Mouse (Mus musculus) embryo, embryonic 10.5 days (tissue): ENCODE results near the gene Arg2.
A peak's percentile ranks its signal among the peaks of the same experiment; 100 is the strongest.

ENCODE experiments used
- DNase-seq: peaks from one replicate; pipeline ENCODE4 v3.0.0-alpha.2; 2015; ENCODE audit warnings: low spot score

The Arg2 gene

GRCm38 (mm10) chr12:79130299-79131177 is at the start of gene Arg2:
TSS of gene Arg2 (plus strand) at chr12:79130777.
- DNase-seq, result peak; percentile 79

- peak; percentile 93 for DNase-seq
These were observed 41.3 kb upstream of the Arg2 start, which contains the start of gene Pigh for GRCm38 (mm10) chr12:79089182-79089812. TSS of gene Pigh (minus strand) at chr12:79089651.

GRCm38 (mm10) chr12:79092569-79092968 is 38.0 kb upstream of the Arg2 start:
- peak; percentile 12 for DNase-seq

- DNase-seq, result peak; percentile 73
These were observed 33.3 kb upstream of the Arg2 start for GRCm38 (mm10) chr12:79097106-79097752.

GRCm38 (mm10) chr12:79103773-79104172 is 26.8 kb upstream of the Arg2 start:
- no peak for DNase-seq

- no peak for DNase-seq
These were observed 26.0 kb upstream of the Arg2 start for GRCm38 (mm10) chr12:79104544-79104943.

GRCm38 (mm10) chr12:79105312-79105711 is 25.3 kb upstream of the Arg2 start:
- DNase-seq, result no peak

GRCm38 (mm10) chr12:79118991-79119390 is 11.6 kb upstream of the Arg2 start:
- DNase-seq, result no peak

GRCm38 (mm10) chr12:79122820-79123219 is 7.8 kb upstream of the Arg2 start:
- peak; percentile 65 for DNase-seq

- peak; percentile 34 for DNase-seq
These were observed 650 bp downstream of the Arg2 start for GRCm38 (mm10) chr12:79131178-79131675.

GRCm38 (mm10) chr12:79131706-79132460 is 1.3 kb downstream of the Arg2 start:
- DNase-seq, result no peak

GRCm38 (mm10) chr12:79134676-79135075 is 4.1 kb downstream of the Arg2 start:
- no peak for DNase-seq

- DNase-seq, result peak; percentile 5
These were observed 4.5 kb downstream of the Arg2 start for GRCm38 (mm10) chr12:79135105-79135504.

GRCm38 (mm10) chr12:79136949-79137348 is 6.4 kb downstream of the Arg2 start:
- DNase-seq, result peak; percentile 9

GRCm38 (mm10) chr12:79138999-79139398 is 8.4 kb downstream of the Arg2 start:
- DNase-seq, result no peak

GRCm38 (mm10) chr12:79139417-79139816 is 8.8 kb downstream of the Arg2 start:
- no peak for DNase-seq

GRCm38 (mm10) chr12:79140811-79141210 is 10.2 kb downstream of the Arg2 start:
- DNase-seq, result no peak

GRCm38 (mm10) chr12:79141384-79141783 is 10.8 kb downstream of the Arg2 start:
- no peak for DNase-seq

- DNase-seq, result no peak
These were observed 19.1 kb downstream of the Arg2 start for GRCm38 (mm10) chr12:79149653-79150052.

GRCm38 (mm10) chr12:79162876-79163275 is 32.3 kb downstream of the Arg2 start:
- no peak for DNase-seq

- DNase-seq, result no peak
These were observed 38.6 kb downstream of the Arg2 start for GRCm38 (mm10) chr12:79169173-79169572.

GRCm38 (mm10) chr12:79170421-79170820 is 39.8 kb downstream of the Arg2 start:
- no peak for DNase-seq
